Mouse (Mus musculus): ENCODE results near the gene Sh3bp4.

Sh3bp4 gene

GRCm38 (mm10) chr1:89071371-89072142 lies 1.3 kb downstream of the Sh3bp4 start:
- no peak for DNase-seq (ENCODE audit: low read depth, low spot score)

DNA sequence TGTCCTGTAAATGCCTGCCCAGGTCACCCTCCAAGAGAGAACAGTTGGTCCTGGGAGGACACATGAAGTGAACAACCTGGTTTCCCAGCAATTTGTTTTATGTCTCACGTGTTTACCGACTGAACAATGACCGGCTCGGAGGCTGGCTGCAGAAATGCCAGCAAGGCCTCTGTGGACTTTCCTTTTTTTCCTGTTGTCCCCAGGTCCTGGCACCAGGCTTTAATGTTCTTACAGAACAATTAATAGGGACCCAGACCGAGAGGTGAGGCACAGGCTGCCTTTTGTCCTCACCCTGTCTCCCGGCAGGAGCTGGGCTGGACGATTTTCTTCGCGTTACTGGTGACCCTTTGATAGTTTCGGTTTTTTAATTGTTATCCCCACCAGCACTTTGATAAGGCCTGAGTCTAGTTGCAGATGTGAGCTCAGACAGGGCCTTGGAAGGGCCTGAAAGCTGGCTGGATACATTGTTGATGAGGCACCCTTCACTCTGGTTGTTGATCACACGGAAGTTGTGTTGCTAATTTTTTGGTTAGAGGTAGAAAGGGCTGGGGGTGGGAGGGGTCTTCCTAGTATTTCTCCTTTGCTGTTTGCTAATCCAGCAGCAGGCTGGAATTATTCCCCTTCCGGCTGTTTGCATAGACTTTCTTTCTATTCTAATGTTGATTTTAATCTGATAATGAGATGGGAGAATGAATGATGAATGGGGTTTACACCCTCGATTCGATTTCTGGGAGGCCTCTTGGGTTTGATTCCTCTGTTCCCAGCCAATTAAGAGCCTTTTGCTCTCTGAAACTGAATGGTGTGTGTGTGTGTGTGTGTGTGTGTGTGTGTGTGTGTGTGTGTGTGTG lies 2.2 kb downstream of the Sh3bp4 start:
- DNase-seq (ENCODE audit: low read depth, low spot score) = no peak

- no peak for DNase-seq (ENCODE audit: low read depth, low spot score)
Measured at GRCm38 (mm10) chr1:89073291-89073846, 3.2 kb downstream of the Sh3bp4 start.

DNA sequence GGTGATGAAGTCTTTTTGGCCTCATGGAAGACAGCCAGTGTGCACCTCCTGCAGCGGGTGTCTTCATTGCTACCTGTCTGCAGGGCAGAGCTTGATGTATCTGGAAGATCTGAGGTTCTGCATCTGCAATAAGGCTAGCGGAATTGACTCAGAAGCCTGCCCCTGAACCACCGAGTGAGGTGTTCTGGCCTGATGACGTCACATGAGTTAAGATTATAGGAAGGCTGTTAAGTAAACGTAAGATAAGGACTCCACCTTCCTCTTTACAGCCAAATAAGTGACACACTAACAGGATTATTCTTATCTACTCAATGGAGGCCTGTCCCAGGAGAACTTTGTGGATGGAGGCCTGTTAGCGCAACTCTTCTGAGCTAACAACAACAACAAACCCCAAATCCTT lies 4.5 kb downstream of the Sh3bp4 start:
- no peak for DNase-seq (ENCODE audit: low read depth, low spot score)

DNA sequence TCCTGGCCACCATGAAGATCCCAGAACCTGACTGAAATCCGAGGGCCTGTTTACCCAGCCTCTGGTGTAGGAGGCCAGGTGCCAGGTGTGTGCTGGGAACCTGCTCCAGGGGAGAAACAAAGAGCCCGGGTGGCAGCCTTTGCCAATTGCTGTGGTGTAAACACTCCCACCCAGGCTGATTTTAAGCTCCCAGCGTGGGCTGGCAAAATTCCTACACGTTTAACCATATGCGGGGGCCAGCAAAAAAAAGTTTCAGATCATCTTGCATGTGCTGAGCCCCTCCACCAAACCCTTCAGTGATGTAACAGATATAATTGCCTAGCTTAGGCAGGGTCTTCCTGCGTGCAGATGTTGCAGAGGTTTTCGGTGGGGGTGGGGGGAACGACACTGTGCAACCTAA lies 4.9 kb downstream of the Sh3bp4 start:
- DNase-seq (ENCODE audit: low read depth, low spot score) = no peak

GRCm38 (mm10) chr1:89076777-89077176 lies 6.6 kb downstream of the Sh3bp4 start:
- no peak for DNase-seq (ENCODE audit: low read depth, low spot score)

DNA sequence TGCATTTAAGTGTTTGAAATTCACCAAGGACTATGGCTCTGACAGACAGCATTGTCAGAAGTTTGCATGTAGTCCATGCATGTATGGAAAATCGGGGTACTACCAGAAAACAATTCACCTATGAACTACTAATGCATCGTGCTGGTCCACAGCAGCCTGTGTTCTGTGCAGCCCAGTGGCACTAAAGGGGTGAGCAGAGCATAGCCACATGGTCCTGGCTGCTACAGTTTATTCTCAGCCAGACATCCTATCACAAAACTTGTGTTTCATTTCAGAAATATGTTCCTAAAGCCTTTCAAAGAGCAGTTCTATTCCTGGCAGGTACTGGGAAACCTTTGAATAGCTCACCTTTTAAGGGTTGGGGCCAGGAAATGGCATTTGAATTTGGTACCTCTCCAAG lies 8.0 kb downstream of the Sh3bp4 start:
- DNase-seq (ENCODE audit: low read depth, low spot score) = no peak

GRCm38 (mm10) chr1:89078730-89079129 lies 8.5 kb downstream of the Sh3bp4 start:
- DNase-seq (ENCODE audit: low read depth, low spot score) = no peak

DNA sequence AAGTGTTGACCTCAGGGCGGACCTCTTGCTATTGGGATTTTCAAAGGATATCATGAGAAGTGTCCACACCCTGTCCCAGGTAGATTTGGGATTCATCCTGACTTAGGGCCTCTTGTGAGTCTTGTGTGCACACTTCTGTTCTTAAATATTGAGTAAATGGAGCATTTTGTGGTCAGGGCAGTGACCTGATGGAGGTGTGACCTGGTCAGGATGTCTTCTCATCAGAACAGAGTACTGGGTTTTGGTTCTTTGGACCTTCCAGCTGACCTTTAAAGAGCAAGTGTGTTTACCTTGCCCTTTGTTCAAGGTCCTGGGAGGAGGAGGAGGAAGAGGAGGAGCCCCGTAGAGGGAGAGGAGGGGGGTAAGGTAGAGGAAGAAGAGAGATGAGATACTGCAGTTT lies 9.0 kb downstream of the Sh3bp4 start:
- no peak for DNase-seq (ENCODE audit: low read depth, low spot score)

GRCm38 (mm10) chr1:89080371-89080770 lies 10.2 kb downstream of the Sh3bp4 start:
- no peak for DNase-seq (ENCODE audit: low read depth, low spot score)

DNA sequence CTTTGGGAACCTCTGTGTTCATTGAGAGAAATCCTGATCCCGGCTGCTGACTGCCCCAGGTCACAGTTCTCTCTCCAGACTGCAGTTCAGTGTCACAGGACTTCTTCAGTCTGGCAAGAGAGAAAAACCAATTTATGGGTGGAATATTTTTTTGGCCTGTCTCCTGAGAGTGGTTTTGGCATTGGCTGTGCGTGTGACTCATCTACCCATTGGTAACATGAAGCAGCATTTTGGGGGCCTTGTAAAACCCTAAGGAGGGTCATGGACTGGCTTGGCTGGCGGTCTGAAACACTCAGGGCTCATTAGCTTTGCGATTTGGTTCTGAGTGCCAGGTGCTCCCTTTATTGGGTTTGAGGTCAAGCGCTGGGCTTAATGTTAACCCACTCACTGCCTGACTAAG lies 10.6 kb downstream of the Sh3bp4 start:
- no peak for DNase-seq (ENCODE audit: low read depth, low spot score)

DNA sequence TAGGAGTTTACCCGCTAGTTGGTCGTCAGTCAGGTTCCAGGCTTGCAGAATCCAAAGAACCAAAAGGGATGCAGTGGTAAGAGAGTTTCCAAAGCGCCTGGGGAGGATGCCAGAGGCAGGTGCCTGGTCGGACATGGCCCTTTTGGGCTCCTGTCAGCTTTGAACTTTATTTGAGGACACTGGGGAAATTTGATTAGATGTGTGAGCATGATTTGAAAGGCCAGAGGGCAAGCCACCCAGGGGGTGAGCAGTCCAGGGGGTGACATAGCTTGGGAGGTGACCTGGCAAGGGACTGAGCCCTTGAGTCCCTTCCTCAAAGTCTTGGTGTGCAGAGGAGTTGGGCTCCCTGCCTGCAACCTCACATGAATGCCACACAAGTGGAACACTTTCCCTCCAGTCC lies 11.2 kb downstream of the Sh3bp4 start:
- no peak for DNase-seq (ENCODE audit: low read depth, low spot score)

GRCm38 (mm10) chr1:89082171-89082882 lies 12.1 kb downstream of the Sh3bp4 start:
- DNase-seq (ENCODE audit: low read depth, low spot score) = no peak

- no peak for DNase-seq (ENCODE audit: low read depth, low spot score)
Measured at GRCm38 (mm10) chr1:89086575-89087153, 16.4 kb downstream of the Sh3bp4 start.

- DNase-seq (ENCODE audit: low read depth, low spot score) = no peak
Measured at GRCm38 (mm10) chr1:89088144-89088543, 17.9 kb downstream of the Sh3bp4 start.

DNA sequence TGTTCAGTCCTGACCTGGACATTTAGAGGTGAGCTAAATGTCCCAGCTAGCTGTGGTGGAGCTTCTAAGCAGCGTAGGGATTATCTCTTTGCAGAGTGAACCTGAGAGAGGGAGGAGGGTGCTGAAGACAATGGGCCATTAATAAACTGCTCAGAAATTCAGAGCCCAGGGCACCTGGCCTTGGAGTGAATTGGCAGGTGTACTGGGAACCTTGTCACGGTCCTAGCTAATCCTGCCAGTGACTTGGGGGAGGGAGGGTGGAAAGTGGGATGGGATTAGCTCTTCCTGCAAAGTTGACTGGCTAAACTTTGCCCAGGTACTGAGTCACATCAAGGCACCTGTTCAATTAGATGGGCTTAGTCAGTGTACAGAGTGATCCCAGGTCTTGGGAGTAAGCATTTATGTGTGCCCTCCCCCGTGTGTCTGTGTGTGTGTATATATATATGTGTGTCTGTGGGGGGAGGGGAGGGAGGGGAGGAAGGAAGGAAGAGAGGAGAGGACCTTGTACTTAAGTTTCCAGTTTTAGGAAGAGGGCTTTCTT lies 18.6 kb downstream of the Sh3bp4 start:
- DNase-seq (ENCODE audit: low read depth, low spot score) = no peak

DNA sequence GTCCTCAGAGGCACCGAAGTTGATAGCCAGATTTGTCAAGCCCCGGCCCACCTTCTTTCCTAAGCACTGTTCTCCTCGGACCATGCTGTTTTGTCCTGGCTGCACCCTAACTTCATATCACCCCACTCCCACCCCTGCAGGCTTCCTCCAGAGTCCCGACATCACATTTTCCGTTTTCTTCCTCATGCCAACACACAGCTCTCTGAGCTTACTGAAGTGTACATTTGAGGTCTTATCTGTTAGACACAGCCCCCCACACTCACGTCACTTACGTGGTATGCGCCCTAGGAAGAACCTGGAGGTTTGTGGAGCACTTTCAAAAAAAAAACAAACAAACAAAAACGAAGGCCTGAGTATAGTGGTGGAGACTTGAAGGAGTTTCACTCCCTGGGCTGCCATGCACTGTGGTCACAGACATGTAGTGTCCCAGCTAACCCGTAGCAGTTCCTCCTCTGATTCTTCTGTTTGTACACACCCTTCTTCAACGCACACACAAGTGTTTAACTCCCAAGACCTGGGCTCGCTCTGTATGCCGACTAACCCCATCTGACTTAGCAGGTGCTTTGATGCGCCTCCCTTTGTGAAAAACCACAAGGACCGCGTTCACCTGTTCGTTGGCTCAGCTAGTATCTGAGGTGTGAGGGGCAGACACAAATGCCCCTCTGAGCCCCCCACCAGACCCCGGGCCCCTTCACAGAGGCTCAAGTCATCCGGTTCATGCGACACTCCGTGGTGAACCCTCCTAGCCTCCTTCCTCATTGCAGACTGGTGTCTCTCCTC lies 19.8 kb downstream of the Sh3bp4 start:
- DNase-seq (ENCODE audit: low read depth, low spot score) = no peak

- DNase-seq (ENCODE audit: low read depth, low spot score) = no peak
Measured at GRCm38 (mm10) chr1:89090676-89091075, 20.5 kb downstream of the Sh3bp4 start.

GRCm38 (mm10) chr1:89092019-89092418 lies 21.8 kb downstream of the Sh3bp4 start:
- DNase-seq (ENCODE audit: low read depth, low spot score) = no peak

DNA sequence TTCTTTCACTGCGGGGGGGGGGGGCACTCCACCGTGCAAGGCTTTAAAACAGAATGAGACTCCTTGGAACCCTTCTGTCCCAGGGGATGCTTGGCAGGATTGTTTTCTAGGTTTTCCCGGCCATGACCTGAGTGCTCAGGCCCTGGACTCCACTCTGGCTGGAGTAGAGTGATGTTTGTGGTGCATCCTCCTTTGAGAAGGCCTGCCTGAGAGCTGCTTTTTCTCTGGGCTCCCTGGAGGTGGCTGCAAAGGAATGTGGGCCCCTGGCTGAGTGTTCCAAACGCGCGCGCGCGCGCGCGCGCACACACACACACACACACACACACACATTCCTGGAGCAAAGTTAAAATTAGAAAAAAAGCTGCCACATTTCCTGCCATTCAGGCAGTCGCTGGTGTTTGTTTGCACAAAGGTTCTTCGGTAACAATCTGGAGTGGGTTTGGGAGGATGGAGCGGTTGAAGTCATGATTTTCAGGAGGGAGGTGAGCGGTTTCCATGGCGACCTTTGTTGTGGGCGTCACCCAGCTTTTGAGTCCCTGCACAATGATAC lies 22.3 kb downstream of the Sh3bp4 start:
- DNase-seq (ENCODE audit: low read depth, low spot score) = peak; percentile 86
